Mouse (Mus musculus): ENCODE measurements around the gene Gabra4. TPM values are rescaled to one million over a fixed set of nuclear protein-coding genes. Genes with fewer than 3 reads are reported as not detected.

Gabra4 gene
- polyA plus RNA-seq, 1 experiment from 2014 or later = 0.14 TPM

Other genes with a start within 250 kb of the Gabra4 start
- gene Cox7b2, start 110.1 kb downstream of the Gabra4 start, polyA plus RNA-seq (2015; fragmentation: Nextera tagmentation; extraction: Ambion mirVana) = not detected in 2 replicates
- gene Gabrb1, start 195 bp downstream of the Gabra4 start, polyA plus RNA-seq (2015; fragmentation: Nextera tagmentation; extraction: Ambion mirVana) = 0.01 and 0.03 TPM in 2 replicates